Mouse (Mus musculus): ENCODE results near the gene Mtch2. TPM values are rescaled to one million over a fixed set of nuclear protein-coding genes. Genes with fewer than 3 reads are reported as not detected.

The Mtch2 gene
- total and polyA plus RNA-seq, 3 experiments: 11.3 to 226 (median 142) TPM

DNA sequence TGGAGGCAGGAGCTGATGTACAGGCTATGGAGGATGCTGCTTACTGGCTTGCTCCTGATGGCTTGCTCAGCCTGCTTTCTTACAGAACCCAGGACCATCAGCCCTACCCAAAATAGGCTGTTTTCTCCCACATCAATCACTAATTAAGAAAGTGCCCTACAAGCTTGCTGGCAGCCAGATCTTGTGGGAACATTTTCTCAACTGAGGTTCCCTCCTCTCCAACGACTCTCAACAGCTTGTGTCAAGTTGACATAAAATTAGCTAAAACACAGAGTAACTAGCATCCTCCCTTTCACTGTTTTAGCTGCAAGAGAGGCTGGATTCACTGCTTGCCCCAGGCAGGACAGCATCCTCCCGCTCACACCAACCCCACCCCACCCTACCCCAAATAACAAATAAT is 34.9 kb downstream of the Mtch2 start:
- H3K4me1 ChIP-seq (ENCODE audit: insufficient read depth, low read depth, low read length): peaks cover 23% of the 10 kb centered on the region
- no peaks in the 10 kb centered on the region for H3K36me3 ChIP-seq (replicated peaks)
- H3K27me3 ChIP-seq (ENCODE audit: insufficient read depth, low read length): peaks cover 35% of the 10 kb centered on the region
- no peak for TF ChIP-seq TAL1 (conservative IDR thresholded peaks at IDR 0.05; ENCODE audit: low read depth, low read length)
- no peak for TF ChIP-seq CTCF (IDR thresholded peaks at IDR 0.05; ENCODE audit: low read depth, low read length)
- TF ChIP-seq POLR2AphosphoS5 (IDR thresholded peaks at IDR 0.05; ENCODE audit: insufficient replicate concordance, low read depth, low read length): no peak
- TF ChIP-seq GATA2 (IDR thresholded peaks at IDR 0.05; ENCODE audit: borderline replicate concordance, low read depth, low read length): no peak
- TF ChIP-seq GATA1 (IDR thresholded peaks at IDR 0.05; ENCODE audit: borderline replicate concordance, low read length): no peak
- ATAC-seq (ENCODE audit: extremely low read depth, insufficient number of reproducible peaks, low FRiP score, poor library complexity, severe bottlenecking) (no peak), DNase-seq (ENCODE audit: low spot score) (no peak)
- peaks cover 7% of the 10 kb centered on the region for H3K9me3 ChIP-seq (replicated peaks)
- no peak overlapping the region for H3K4me3 ChIP-seq (ENCODE audit: low read depth, low read length)

DNA sequence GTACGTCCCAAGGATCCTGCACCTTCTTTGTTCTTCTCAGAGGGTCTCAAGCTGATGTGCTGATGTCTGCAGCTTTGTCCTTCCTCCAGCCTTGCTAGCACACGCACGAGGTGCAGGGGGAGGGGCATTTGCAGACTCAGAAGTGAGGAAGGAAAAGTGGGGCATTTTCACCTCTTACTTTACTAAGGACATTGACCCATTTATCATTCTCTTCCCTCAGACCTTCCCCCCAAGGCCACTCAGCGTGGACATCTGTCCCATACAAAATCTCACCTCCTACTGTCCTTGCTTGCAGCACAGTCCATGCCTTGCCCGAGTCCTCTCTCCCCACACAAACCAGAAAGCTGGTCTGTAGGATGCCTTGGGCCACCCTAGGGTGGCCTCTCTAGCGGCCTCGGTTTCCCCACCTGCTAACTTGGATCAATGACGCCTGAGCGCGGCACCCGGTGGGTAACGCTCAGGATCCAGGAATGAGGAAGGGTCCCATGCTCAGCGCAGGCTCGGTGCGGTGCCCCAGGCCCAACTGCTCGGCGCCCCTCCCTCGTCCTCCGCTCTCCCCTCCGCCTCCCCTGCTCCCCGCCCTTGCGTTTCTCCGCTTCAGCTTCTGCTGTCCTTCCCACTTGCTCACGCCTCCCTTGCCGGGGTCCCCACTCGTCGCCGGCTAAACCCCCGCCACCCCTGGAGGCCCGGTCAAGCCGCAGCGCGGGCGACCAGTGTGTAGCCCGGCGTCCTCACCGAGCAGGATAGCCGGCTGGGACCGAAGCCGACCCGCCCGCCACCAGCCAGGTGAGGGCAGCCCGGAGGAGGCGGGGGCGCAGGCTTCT is 38.5 kb downstream of the Mtch2 start, which contains the start of gene C1qtnf4:
C1qtnf4 (plus strand) TSS at position 643 of the 824 bp plus-strand sequence.
- no peak for ATAC-seq (ENCODE audit: extremely low read depth, insufficient number of reproducible peaks, low FRiP score, poor library complexity, severe bottlenecking)
- no peak for TF ChIP-seq GATA2 (IDR thresholded peaks at IDR 0.05; ENCODE audit: borderline replicate concordance, low read depth, low read length)
- no peak for TF ChIP-seq GATA1 (IDR thresholded peaks at IDR 0.05; ENCODE audit: borderline replicate concordance, low read length)
- no peak for TF ChIP-seq CTCF (IDR thresholded peaks at IDR 0.05; ENCODE audit: low read depth, low read length)
- TF ChIP-seq POLR2AphosphoS5 (IDR thresholded peaks at IDR 0.05; ENCODE audit: insufficient replicate concordance, low read depth, low read length): no peak
- TF ChIP-seq TAL1 (conservative IDR thresholded peaks at IDR 0.05; ENCODE audit: low read depth, low read length): no peak
- no peak for DNase-seq (ENCODE audit: low spot score)
- Histone ChIP-seq H3K4me3 (ENCODE audit: low read depth, low read length) (no peak within 1 kb of the TSS; the same call in 1 of the 2 replicates), H3K27me3 (ENCODE audit: insufficient read depth, low read length) (peaks cover 52% of the 10 kb centered on the region), H3K36me3 (replicated peaks) (peaks cover 3% of the 10 kb centered on the region), H3K4me1 (ENCODE audit: insufficient read depth, low read depth, low read length) (peaks cover 12% of the 10 kb centered on the region), H3K9me3 (replicated peaks) (peaks cover 21% of the 10 kb centered on the region)

DNA sequence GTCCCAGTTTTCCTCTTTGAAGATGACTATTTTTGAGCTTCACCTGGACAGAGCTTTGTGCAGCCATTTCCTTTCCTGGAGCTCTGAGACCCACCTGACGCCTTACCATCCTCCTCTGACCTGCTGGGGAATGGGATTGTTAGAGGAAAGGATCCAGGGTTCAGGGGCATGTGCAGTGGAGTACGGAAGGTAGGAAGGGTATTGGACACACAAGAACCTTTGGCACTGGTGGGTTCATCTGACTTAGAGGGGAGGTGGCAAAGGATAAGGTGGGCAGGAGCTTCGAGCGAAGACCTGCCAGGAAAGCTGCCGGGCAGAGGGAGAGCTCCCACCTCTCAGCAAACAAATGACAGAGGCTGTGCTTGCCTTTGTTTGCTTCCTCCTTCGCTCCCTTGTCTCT is 39.5 kb downstream of the Mtch2 start:
- H3K36me3 ChIP-seq (replicated peaks): peaks cover 3% of the 10 kb centered on the region
- no peak for TF ChIP-seq GATA1 (IDR thresholded peaks at IDR 0.05; ENCODE audit: borderline replicate concordance, low read length)
- TF ChIP-seq CTCF (IDR thresholded peaks at IDR 0.05; ENCODE audit: low read depth, low read length): no peak
- no peak for TF ChIP-seq POLR2AphosphoS5 (IDR thresholded peaks at IDR 0.05; ENCODE audit: insufficient replicate concordance, low read depth, low read length)
- no peak for TF ChIP-seq TAL1 (conservative IDR thresholded peaks at IDR 0.05; ENCODE audit: low read depth, low read length)
- no peak for TF ChIP-seq GATA2 (IDR thresholded peaks at IDR 0.05; ENCODE audit: borderline replicate concordance, low read depth, low read length)
- ATAC-seq (ENCODE audit: extremely low read depth, insufficient number of reproducible peaks, low FRiP score, poor library complexity, severe bottlenecking) (no peak), DNase-seq (ENCODE audit: low spot score) (no peak)
- H3K4me3 ChIP-seq (ENCODE audit: low read depth, low read length): no peak overlapping the region
- peaks cover 6% of the 10 kb centered on the region for H3K4me1 ChIP-seq (ENCODE audit: insufficient read depth, low read depth, low read length)
- H3K27me3 ChIP-seq (ENCODE audit: insufficient read depth, low read length): peaks cover 47% of the 10 kb centered on the region
- H3K9me3 ChIP-seq (replicated peaks): peaks cover 21% of the 10 kb centered on the region

DNA sequence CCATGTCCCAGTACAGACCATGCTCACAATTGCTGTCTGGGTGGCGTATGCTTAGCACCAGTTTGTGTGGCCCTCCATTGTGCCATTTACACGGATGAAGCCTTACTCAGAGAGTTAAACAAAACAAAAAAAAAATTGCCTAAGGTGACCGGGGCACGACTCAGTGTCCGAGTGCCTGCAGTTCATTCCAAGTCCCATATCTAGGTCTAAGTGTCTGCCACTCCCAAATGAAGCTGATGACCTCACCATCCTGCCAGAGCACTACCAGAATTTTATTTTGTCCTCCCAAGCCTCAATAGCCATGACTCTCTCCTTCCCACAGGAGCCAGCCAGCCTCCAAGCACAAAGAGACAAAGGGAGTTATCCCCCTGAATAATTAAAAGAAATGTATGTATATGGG is 40.7 kb downstream of the Mtch2 start:
- Histone ChIP-seq H3K4me3 (ENCODE audit: low read depth, low read length) (no peak overlapping the region), H3K27me3 (ENCODE audit: insufficient read depth, low read length) (peaks cover 47% of the 10 kb centered on the region), H3K9me3 (replicated peaks) (peaks cover 21% of the 10 kb centered on the region), H3K4me1 (ENCODE audit: insufficient read depth, low read depth, low read length) (peaks cover 10% of the 10 kb centered on the region), H3K36me3 (replicated peaks) (peaks cover 12% of the 10 kb centered on the region)
- DNase-seq (ENCODE audit: low spot score) (no peak), ATAC-seq (ENCODE audit: extremely low read depth, insufficient number of reproducible peaks, low FRiP score, poor library complexity, severe bottlenecking) (no peak)
- TF ChIP-seq TAL1 (conservative IDR thresholded peaks at IDR 0.05; ENCODE audit: low read depth, low read length): no peak
- TF ChIP-seq GATA1 (IDR thresholded peaks at IDR 0.05; ENCODE audit: borderline replicate concordance, low read length): no peak
- TF ChIP-seq POLR2AphosphoS5 (IDR thresholded peaks at IDR 0.05; ENCODE audit: insufficient replicate concordance, low read depth, low read length): no peak
- TF ChIP-seq GATA2 (IDR thresholded peaks at IDR 0.05; ENCODE audit: borderline replicate concordance, low read depth, low read length): no peak
- no peak for TF ChIP-seq CTCF (IDR thresholded peaks at IDR 0.05; ENCODE audit: low read depth, low read length)

DNA sequence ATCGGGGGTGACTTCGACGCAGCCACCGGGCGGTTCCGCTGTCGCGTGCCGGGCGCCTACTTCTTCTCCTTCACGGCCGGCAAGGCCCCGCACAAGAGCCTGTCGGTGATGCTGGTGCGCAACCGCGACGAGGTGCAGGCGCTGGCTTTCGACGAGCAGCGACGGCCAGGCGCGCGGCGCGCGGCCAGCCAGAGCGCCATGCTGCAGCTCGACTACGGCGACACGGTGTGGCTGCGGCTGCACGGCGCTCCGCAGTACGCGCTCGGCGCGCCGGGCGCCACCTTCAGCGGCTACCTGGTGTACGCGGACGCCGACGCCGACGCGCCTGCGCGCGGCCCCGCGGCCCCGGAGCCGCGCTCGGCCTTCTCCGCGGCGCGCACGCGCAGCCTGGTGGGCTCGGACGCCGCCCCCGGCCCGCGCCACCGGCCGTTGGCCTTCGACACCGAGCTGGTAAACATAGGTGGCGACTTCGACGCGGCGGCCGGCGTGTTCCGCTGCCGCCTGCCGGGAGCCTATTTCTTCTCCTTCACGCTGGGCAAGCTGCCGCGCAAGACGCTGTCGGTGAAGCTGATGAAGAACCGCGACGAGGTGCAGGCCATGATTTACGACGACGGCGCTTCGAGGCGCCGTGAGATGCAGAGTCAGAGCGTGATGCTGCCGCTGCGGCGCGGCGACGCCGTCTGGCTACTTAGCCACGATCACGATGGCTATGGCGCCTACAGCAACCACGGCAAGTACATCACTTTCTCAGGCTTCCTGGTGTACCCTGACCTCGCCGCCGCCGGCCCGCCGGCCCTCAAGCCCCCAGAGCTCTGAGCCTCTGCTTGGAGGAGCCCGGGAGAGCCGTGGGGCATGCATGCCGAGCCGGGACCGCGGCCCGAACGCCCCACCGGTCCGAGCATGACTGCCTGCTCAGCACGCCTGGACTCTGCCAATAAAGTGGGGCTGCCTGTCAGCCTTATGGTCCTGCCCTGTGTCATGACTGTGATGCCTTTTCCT is 42.9 kb downstream of the Mtch2 start:
- peaks cover 31% of the 10 kb centered on the region for H3K4me1 ChIP-seq (ENCODE audit: insufficient read depth, low read depth, low read length)
- TF ChIP-seq POLR2AphosphoS5 (IDR thresholded peaks at IDR 0.05; ENCODE audit: insufficient replicate concordance, low read depth, low read length): no peak
- TF ChIP-seq GATA1 (IDR thresholded peaks at IDR 0.05; ENCODE audit: borderline replicate concordance, low read length): no peak
- no peak for TF ChIP-seq CTCF (IDR thresholded peaks at IDR 0.05; ENCODE audit: low read depth, low read length)
- TF ChIP-seq GATA2 (IDR thresholded peaks at IDR 0.05; ENCODE audit: borderline replicate concordance, low read depth, low read length): no peak
- no peak for TF ChIP-seq TAL1 (conservative IDR thresholded peaks at IDR 0.05; ENCODE audit: low read depth, low read length)
- H3K4me3 ChIP-seq (ENCODE audit: low read depth, low read length): peak overlapping the region; percentile 40
- H3K9me3 ChIP-seq (replicated peaks): peaks cover 14% of the 10 kb centered on the region
- ATAC-seq (ENCODE audit: extremely low read depth, insufficient number of reproducible peaks, low FRiP score, poor library complexity, severe bottlenecking) (no peak), DNase-seq (ENCODE audit: low spot score) (no peak)
- peaks cover 26% of the 10 kb centered on the region for H3K36me3 ChIP-seq (replicated peaks)
- H3K27me3 ChIP-seq (ENCODE audit: insufficient read depth, low read length): peaks cover 41% of the 10 kb centered on the region
